8 mouse cellular contexts compared by ENCODE assay signal in the genomic region with DNA sequence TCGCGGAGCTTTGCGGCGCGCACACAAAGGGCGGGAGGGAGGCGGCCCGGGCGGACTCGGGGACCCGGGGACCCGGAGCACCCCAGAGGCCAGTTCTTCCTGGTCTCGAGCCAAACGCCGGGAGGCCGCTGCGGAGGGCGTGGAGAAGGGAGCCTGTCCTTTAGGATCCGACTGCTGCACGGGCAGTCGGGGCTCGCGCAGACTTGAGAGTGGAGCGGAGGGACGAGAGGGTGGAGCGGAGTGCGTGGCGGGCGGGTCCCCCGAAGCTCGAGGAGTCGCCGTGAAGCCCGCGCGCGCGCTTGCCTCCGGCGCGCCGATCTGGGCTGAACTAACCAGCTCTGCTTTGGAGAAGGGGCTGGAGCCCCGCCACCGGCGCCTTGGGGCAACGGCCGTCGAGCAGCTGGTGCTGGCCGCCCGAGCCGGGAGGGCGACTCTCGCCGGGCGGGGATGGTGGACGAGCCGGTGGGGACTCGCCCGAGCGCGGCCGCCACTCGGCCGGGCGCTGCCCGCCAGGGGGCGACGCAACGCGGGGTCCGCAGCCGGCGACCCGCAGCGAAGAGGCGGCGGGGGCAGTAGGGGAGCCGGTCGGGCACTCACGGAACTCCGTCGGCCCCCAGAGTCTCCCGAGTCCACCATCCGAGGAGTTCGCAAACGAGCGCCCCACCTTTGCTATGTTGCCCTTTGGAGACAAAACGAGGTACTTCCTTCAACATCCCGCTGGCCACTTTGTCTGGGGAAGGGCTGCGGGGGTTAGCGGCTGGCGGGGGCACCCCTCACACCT. TPM values are rescaled to one million over a fixed set of nuclear protein-coding genes. Genes with fewer than 3 reads are reported as not detected.
DNase-seq lines count a peak whose midpoint lies in the region; ATAC-seq and TF ChIP-seq lines count a peak whose summit lies in the region.

No protein-coding gene starts in this region.

- H3K36me3 ChIP-seq in limb, embryonic 14.5 days (ENCODE audit: control insufficient read depth, insufficient read depth, low read length), result no peaks in the 10 kb centered on the region
- H3K36me3 ChIP-seq in midbrain, embryonic 14.5 days (ENCODE audit: control insufficient read depth, insufficient read depth, low read length), result no peaks in the 10 kb centered on the region

- peak overlapping the region; percentile 82 for H3K4me3 ChIP-seq in limb, embryonic 14.5 days (replicated peaks; ENCODE audit: low read length)
- peak overlapping the region; percentile 71 for H3K4me3 ChIP-seq in midbrain, embryonic 14.5 days (replicated peaks; ENCODE audit: low read depth, low read length)

- H3K4me1 ChIP-seq in limb, embryonic 14.5 days (ENCODE audit: control insufficient read depth, insufficient read depth, low read length), result peaks cover 5% of the 10 kb centered on the region; the same call in 1 of the 2 replicates
- H3K4me1 ChIP-seq in midbrain, embryonic 14.5 days (ENCODE audit: control insufficient read depth, insufficient read depth, low read length), result peaks cover 5% of the 10 kb centered on the region; the same call in 1 of the 2 replicates

- WGBS in limb, embryonic 14.5 days, result under 1% methylated on average over 62 of the region's 92 CpGs
- WGBS in midbrain, embryonic 14.5 days, result under 1% methylated on average over 92 of the region's 92 CpGs

- TF ChIP-seq POLR2A in limb, embryonic 14.5 days (IDR thresholded peaks at IDR 0.05; ENCODE audit: borderline replicate concordance, extremely low read depth, insufficient read depth, insufficient read length), result no peak

- peak overlapping the region; percentile 90 for H3K27ac ChIP-seq in limb, embryonic 14.5 days (replicated peaks; ENCODE audit: low read depth, low read length)
- H3K27ac ChIP-seq in midbrain, embryonic 14.5 days (replicated peaks; ENCODE audit: low read depth, low read length), result peak overlapping the region; percentile 82

- H3K27me3 ChIP-seq in limb, embryonic 14.5 days (ENCODE audit: control insufficient read depth, insufficient read depth, low read length), result no peaks in the 10 kb centered on the region
- no peaks in the 10 kb centered on the region for H3K27me3 ChIP-seq in midbrain, embryonic 14.5 days (ENCODE audit: control insufficient read depth, insufficient read depth, low read length)

- peak; percentile 81 for ATAC-seq in limb, embryonic 14.5 days (ENCODE audit: low FRiP score, low read depth)
- peak; percentile 82 for ATAC-seq in midbrain, embryonic 14.5 days (ENCODE audit: low FRiP score, low TSS enrichment)
- ATAC-seq in erythroid progenitor cell, adult 5-6 weeks (replicated peaks; ENCODE audit: low FRiP score, poor library complexity, severe bottlenecking), result no peak

- H3K9me3 ChIP-seq in limb, embryonic 14.5 days (ENCODE audit: control insufficient read depth, low read length), result no peaks in the 10 kb centered on the region
- no peaks in the 10 kb centered on the region for H3K9me3 ChIP-seq in midbrain, embryonic 14.5 days (ENCODE audit: control insufficient read depth, low read length)

- peak; percentile 85 for DNase-seq in adrenal gland, postnatal 25 days
- peak; percentile 85 for DNase-seq in embryo, embryonic 9.5 days (ENCODE audit: extremely low spot score)
- peak; percentile 76 to 85 for DNase-seq in heart, adult 18-20 months
- peak; percentile 38 for DNase-seq in kidney, adult 11 months
- DNase-seq in limb, embryonic 14.5 days (ENCODE audit: low spot score), result peak; percentile 64
- DNase-seq in midbrain, embryonic 14.5 days, result peak; percentile 85
- peak; percentile 18 to 52 for DNase-seq in spleen, adult 18-20 months

- peak overlapping the region; percentile 82 for H3K4me2 ChIP-seq in limb, embryonic 14.5 days (replicated peaks; ENCODE audit: low read depth, low read length, severe bottlenecking)
- peak overlapping the region; percentile 89 for H3K4me2 ChIP-seq in midbrain, embryonic 14.5 days (ENCODE audit: low read length)

- H3K9ac ChIP-seq in limb, embryonic 14.5 days (ENCODE audit: low read depth, low read length, severe bottlenecking), result peak overlapping the region; percentile 84
- H3K9ac ChIP-seq in midbrain, embryonic 14.5 days (replicated peaks; ENCODE audit: low read length), result peak overlapping the region; percentile 69

RNA-seq across cellular contexts. Expression of gene Pde5a, which starts 1.4 kb away (rescaled TPM):
- total RNA-seq in adrenal gland, postnatal 25 days (2021), result 30.3 and 49.4 TPM in 2 replicates
- 1 to 10 TPM; 3.0 to 3.5 TPM for total RNA-seq in heart, adult 18-20 months (2021)
- polyA plus RNA-seq in limb, embryonic 14.5 days (2012; rRNA removed), result 5.8 and 6.2 TPM in 2 replicates
- 4.9 and 5.0 TPM in 2 replicates for polyA plus RNA-seq in limb, embryonic 14.5 days (2014; fragmentation: Nextera tagmentation; extraction: Ambion mirVana)
- 2.3 and 3.4 TPM in 2 replicates for polyA plus RNA-seq in midbrain, embryonic 14.5 days (2014; fragmentation: Nextera tagmentation; extraction: Ambion mirVana)
- 0.36 and 1.3 TPM in 2 replicates for total RNA-seq in erythroid progenitor cell, adult 5-6 weeks (2015; ENCODE audit: low replicate concordance)
- 0.39 TPM in 1 of 2 replicates, not detected in the other for total RNA-seq in erythroid progenitor cell, adult 5-6 weeks (2017; ENCODE audit: low replicate concordance)

Comparison
In these comparisons a context has a peak if more than half of its experiments do, and no peak if none do; other contexts are left out.
1. DNase-seq: peak in every context shown above with its lines; median percentile 85 in adrenal gland, postnatal 25 days; 85 in embryo, embryonic 9.5 days; 85 in midbrain, embryonic 14.5 days; 80 in heart, adult 18-20 months; 64 in limb, embryonic 14.5 days; 38 in kidney, adult 11 months; 35 in spleen, adult 18-20 months.